Mouse (Mus musculus): ENCODE results near the gene Lmo7.

DNA sequence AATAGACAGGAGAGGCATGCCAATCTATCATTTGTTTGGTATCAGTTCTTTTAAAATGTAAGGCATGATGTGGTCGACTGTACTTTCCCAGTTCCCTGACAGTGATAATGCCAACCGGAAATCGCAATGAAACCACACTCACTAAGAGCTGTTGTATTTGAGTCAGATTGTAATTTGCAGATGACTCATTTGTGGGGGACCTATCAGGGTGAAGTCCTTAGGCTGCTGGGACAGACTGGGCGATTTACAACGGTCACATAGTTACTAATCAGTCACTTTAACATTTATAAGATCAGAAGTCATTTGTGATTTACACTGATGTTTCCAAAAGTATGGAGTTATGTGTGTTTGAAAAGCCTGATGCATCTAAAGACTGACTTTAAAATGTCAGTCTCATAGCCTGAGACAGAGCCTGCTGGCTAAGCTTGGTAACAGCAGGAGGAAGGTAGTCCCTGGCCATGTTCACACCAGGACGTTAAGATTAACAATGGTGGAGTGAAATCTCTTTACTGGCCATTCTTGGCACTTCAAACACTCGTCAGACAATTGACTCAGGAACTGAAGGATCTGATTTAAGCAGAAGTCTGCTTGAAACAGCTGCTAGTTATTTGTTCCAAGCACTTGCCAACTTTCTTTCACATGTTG lies 149.4 kb downstream of the Lmo7 start:
- no peak for TF ChIP-seq MAFK (IDR thresholded peaks at IDR 0.05; ENCODE audit: insufficient read depth, low read depth, low read length)
- TF ChIP-seq HCFC1 (IDR thresholded peaks at IDR 0.05; ENCODE audit: borderline replicate concordance, insufficient read depth, low read length): no peak
